Mouse (Mus musculus) lung, postnatal 0 days (tissue): ENCODE measurements around the gene Lrrc72. TPM values are rescaled to one million over a fixed set of nuclear protein-coding genes. Genes with fewer than 3 reads are reported as not detected.
A peak's percentile ranks its signal among the peaks of the same experiment; 100 is the strongest.

Experiments
- ATAC-seq: fragments of 200-750 bp; cut with Nextera tagmentation; 2 replicates; pipeline ENCODE4 v1.8.0; 2017; ENCODE audit warnings: moderate library complexity
- DNase-seq: peaks from one replicate; pipeline ENCODE4 v3.0.0-alpha.2; 2016; ENCODE audit warnings: low spot score
- H3K27ac ChIP-seq: fragments of 300-500 bp; sonication (generic); 2 replicates; pipeline ENCODE4 v1.5.1; 2014; ENCODE audit warnings: antibody characterized with exemption, mild to moderate bottlenecking, low read length, mixed read lengths
- H3K27me3 ChIP-seq: fragments of 300-500 bp; sonication (generic); replicated peaks from 2 replicates; pipeline ENCODE4 v1.6.1; 2014; ENCODE audit warnings: low read length, mixed read lengths; ENCODE audit not compliant: insufficient read depth
- H3K36me3 ChIP-seq: fragments of 300-500 bp; sonication (generic); 2 replicates; pipeline ENCODE4 v1.6.1; 2014; ENCODE audit warnings: low read length, mixed read lengths; ENCODE audit not compliant: insufficient read depth
- H3K4me1 ChIP-seq: fragments of 300-500 bp; sonication (generic); 2 replicates; pipeline ENCODE4 v1.6.1; 2014; ENCODE audit warnings: antibody characterized with exemption, low read depth, low read length, mixed read lengths; ENCODE audit not compliant: insufficient read depth
- H3K4me2 ChIP-seq: fragments of 300-500 bp; sonication (generic); replicated peaks from 2 replicates; pipeline ENCODE4 v1.6.1; 2014; ENCODE audit warnings: low read depth, mild to moderate bottlenecking, low read length, moderate library complexity, mixed read lengths
- H3K4me3 ChIP-seq: fragments of 300-500 bp; sonication (generic); 2 replicates; pipeline ENCODE4 v1.5.1; 2014; ENCODE audit warnings: low read depth, low read length
- H3K9ac ChIP-seq: fragments of 300-500 bp; sonication (generic); replicated peaks from 2 replicates; pipeline ENCODE4 v1.6.1; 2014; ENCODE audit warnings: low read depth, mild to moderate bottlenecking
- H3K9me3 ChIP-seq: fragments of 300-500 bp; sonication (generic); 2 replicates; pipeline ENCODE4 v1.6.1; 2016; ENCODE audit warnings: low read length, mixed read lengths
- CTCF ChIP-seq: IDR thresholded peaks from 2 replicates; pipeline ENCODE4 v1.5.1; 2016; ENCODE audit warnings: antibody characterized with exemption, mild to moderate bottlenecking
- EP300 ChIP-seq: IDR thresholded peaks from 2 replicates; pipeline ENCODE4 v1.6.1; 2016; ENCODE audit warnings: antibody characterized with exemption, mild to moderate bottlenecking, control low read depth
- WGBS: fragments of 180-500 bp; shearing (Covaris S2); extraction: QIAGEN DNeasy Blood & Tissue Kit; methylation state at CpG from one replicate; pipeline ENCODE4 v1.1.7; 2014; 5-methylcytosine and 5-hydroxymethylcytosine counted together
- polyA plus RNA-seq: library from polyadenylated mRNA; unstranded; fragments of >200 nt; fragmentation: Nextera tagmentation; extraction: Ambion mirVana; gene quantifications from 2 replicates; pipeline ENCODE4 v1.2.1, GENCODE M21; 2015

Gene Lrrc72
- polyA plus RNA-seq, 1 experiment from 2014 or later, result not detected

GRCm38 (mm10) chr12:36262116-36262721 is 9.0 kb upstream of the Lrrc72 start:
- 44% methylated on average over 11 of the region's 11 CpGs for WGBS
- Histone ChIP-seq H3K9ac (no peak overlapping the region), H3K4me2 (no peak overlapping the region), H3K36me3 (no peaks in the 10 kb centered on the region), H3K27ac (no peak overlapping the region), H3K27me3 (no peaks in the 10 kb centered on the region), H3K4me1 (no peaks in the 10 kb centered on the region), H3K4me3 (no peak overlapping the region), H3K9me3 (no peaks in the 10 kb centered on the region)
- no peak for ATAC-seq
- no peak for TF ChIP-seq EP300
- no peak for TF ChIP-seq CTCF
- peak; percentile 14 for DNase-seq

GRCm38 (mm10) chr12:36255413-36255812 is 2.2 kb upstream of the Lrrc72 start:
- no peak for TF ChIP-seq EP300
- TF ChIP-seq CTCF, result no peak
- Histone ChIP-seq H3K27ac (no peak overlapping the region), H3K4me2 (no peak overlapping the region), H3K9me3 (no peaks in the 10 kb centered on the region), H3K36me3 (no peaks in the 10 kb centered on the region), H3K9ac (no peak overlapping the region), H3K27me3 (no peaks in the 10 kb centered on the region), H3K4me1 (no peaks in the 10 kb centered on the region), H3K4me3 (no peak overlapping the region)
- WGBS, result 27% methylated on average over 5 of the region's 5 CpGs
- no peak for ATAC-seq
- DNase-seq, result no peak

- DNase-seq (no peak), ATAC-seq (no peak)
- no peaks in the 10 kb centered on the region for H3K9me3 ChIP-seq
- H3K27me3 ChIP-seq, result no peaks in the 10 kb centered on the region
- no peaks in the 10 kb centered on the region for H3K36me3 ChIP-seq
- no peak overlapping the region for H3K4me2 ChIP-seq
- TF ChIP-seq CTCF, result no peak
- TF ChIP-seq EP300, result no peak
- no peak overlapping the region for H3K4me3 ChIP-seq
- H3K27ac ChIP-seq, result no peak overlapping the region
- WGBS, result 82% methylated on average over 3 of the region's 3 CpGs
- no peaks in the 10 kb centered on the region for H3K4me1 ChIP-seq
- no peak overlapping the region for H3K9ac ChIP-seq
These were observed 12.0 kb downstream of the Lrrc72 start for GRCm38 (mm10) chr12:36241171-36241570.

GRCm38 (mm10) chr12:36231386-36231785 is 21.8 kb downstream of the Lrrc72 start:
- no peak for DNase-seq
- no peaks in the 10 kb centered on the region for H3K36me3 ChIP-seq
- no peaks in the 10 kb centered on the region for H3K4me1 ChIP-seq
- no peak for ATAC-seq
- no peak overlapping the region for H3K4me3 ChIP-seq
- WGBS, result 59% methylated on average over 2 of the region's 2 CpGs
- H3K4me2 ChIP-seq, result no peak overlapping the region
- no peaks in the 10 kb centered on the region for H3K27me3 ChIP-seq
- H3K9ac ChIP-seq, result no peak overlapping the region
- no peak overlapping the region for H3K27ac ChIP-seq
- no peaks in the 10 kb centered on the region for H3K9me3 ChIP-seq
- no peak for TF ChIP-seq CTCF
- TF ChIP-seq EP300, result no peak

GRCm38 (mm10) chr12:36224392-36224791 is 28.8 kb downstream of the Lrrc72 start:
- no peaks in the 10 kb centered on the region for H3K9me3 ChIP-seq
- ATAC-seq (no peak), DNase-seq (no peak)
- no peaks in the 10 kb centered on the region for H3K27me3 ChIP-seq
- WGBS, result 39% methylated on average over 4 of the region's 4 CpGs
- no peak overlapping the region for H3K4me2 ChIP-seq
- TF ChIP-seq CTCF, result no peak
- no peak for TF ChIP-seq EP300
- no peaks in the 10 kb centered on the region for H3K36me3 ChIP-seq
- H3K27ac ChIP-seq, result no peak overlapping the region
- H3K4me3 ChIP-seq, result no peak overlapping the region
- no peak overlapping the region for H3K9ac ChIP-seq
- H3K4me1 ChIP-seq, result no peaks in the 10 kb centered on the region

GRCm38 (mm10) chr12:36216905-36217304 is 36.3 kb downstream of the Lrrc72 start:
- H3K9me3 ChIP-seq, result no peaks in the 10 kb centered on the region
- ATAC-seq, result no peak
- no peak overlapping the region for H3K9ac ChIP-seq
- peak overlapping the region; percentile 52 for H3K4me2 ChIP-seq
- 33% methylated on average over 10 of the region's 10 CpGs for WGBS
- TF ChIP-seq CTCF (no peak), EP300 (no peak)
- no peak overlapping the region for H3K27ac ChIP-seq
- no peaks in the 10 kb centered on the region for H3K36me3 ChIP-seq
- H3K4me3 ChIP-seq, result peak overlapping the region; percentile 40; the same call in 1 of the 2 replicates
- no peak for DNase-seq
- H3K4me1 ChIP-seq, result no peaks in the 10 kb centered on the region
- H3K27me3 ChIP-seq, result no peaks in the 10 kb centered on the region

GRCm38 (mm10) chr12:36216230-36216629 is 37.0 kb downstream of the Lrrc72 start:
- H3K36me3 ChIP-seq, result no peaks in the 10 kb centered on the region
- H3K4me3 ChIP-seq, result peak overlapping the region; percentile 40; the same call in 1 of the 2 replicates
- H3K9ac ChIP-seq, result no peak overlapping the region
- H3K4me2 ChIP-seq, result peak overlapping the region; percentile 52
- no peaks in the 10 kb centered on the region for H3K9me3 ChIP-seq
- no peaks in the 10 kb centered on the region for H3K4me1 ChIP-seq
- 53% methylated on average over 4 of the region's 4 CpGs for WGBS
- H3K27ac ChIP-seq, result no peak overlapping the region
- DNase-seq (no peak), ATAC-seq (no peak)
- H3K27me3 ChIP-seq, result no peaks in the 10 kb centered on the region
- TF ChIP-seq CTCF (no peak), EP300 (no peak)
